Comparison of ENCODE assay signal across 8 mouse cellular contexts in the genomic region with DNA sequence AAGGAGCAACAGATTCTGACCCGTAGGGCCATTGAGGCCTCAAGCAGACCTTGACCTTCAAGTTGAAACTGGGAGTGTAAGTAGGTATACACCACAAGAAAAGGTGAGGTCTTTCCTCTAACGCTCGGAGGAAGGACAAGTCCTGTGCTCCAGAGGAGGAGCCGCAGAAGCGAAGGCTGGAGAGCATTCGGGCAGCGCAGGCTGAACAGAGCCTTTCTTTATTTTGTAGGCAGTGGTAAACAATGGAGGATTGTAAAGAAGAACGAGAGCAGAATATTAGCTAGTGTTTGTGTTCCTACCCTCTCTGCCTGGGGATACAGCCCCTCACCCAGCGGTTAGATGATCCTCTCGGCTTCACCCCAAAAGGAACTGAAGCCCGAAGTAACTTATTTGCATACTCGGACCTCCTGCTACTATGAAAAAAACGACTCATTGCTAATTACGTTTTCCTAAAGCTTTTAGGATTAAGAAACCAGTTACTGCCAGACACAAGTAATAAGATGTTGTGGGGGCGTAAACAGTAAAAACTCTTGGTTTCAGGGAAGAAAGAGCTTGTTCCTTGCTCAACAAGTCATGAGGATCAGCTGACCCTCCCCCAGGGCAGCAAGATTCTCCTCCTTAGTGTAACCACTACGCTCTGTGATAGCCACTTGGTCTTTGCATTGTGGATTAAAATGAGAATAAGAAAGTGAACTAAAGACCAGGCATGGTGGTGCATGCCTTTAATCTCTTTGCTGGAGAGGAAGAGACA. TPM values are rescaled to one million over a fixed set of nuclear protein-coding genes. Genes with fewer than 3 reads are reported as not detected.
DNase-seq lines count a peak whose midpoint lies in the region; ATAC-seq and TF ChIP-seq lines count a peak whose summit lies in the region.

No protein-coding gene starts in this region.

- no peak for ATAC-seq in kidney, postnatal 0 days (replicated peaks; ENCODE audit: low FRiP score, low read depth)
- ATAC-seq in forebrain, postnatal 0 days, result no peak
- ATAC-seq in lung, embryonic 14.5 days (ENCODE audit: insufficient read depth), result no peak
- ATAC-seq in activated CD4-positive, CD25-positive, alpha-beta regulatory T cell, adult 4 months, result no peak

- TF ChIP-seq POLR2A in bone marrow macrophage, adult 2 months (IDR thresholded peaks at IDR 0.05; ENCODE audit: borderline replicate concordance, low read depth, low read length), result no peak
- peak; percentile 45; the same call in 1 of the 2 replicates for TF ChIP-seq POLR2A in testis, adult 2 months (IDR thresholded peaks at IDR 0.05; ENCODE audit: control insufficient read depth, low read depth, low read length)

- H3K27ac ChIP-seq in kidney, postnatal 0 days, result peak overlapping the region; percentile 96
- peak overlapping the region; percentile 72 for H3K27ac ChIP-seq in bone marrow macrophage, adult 2 months (ENCODE audit: insufficient read depth, low read depth, low read length)
- peak overlapping the region; percentile 98; the same call in 1 of the 2 replicates for H3K27ac ChIP-seq in forebrain, postnatal 0 days (ENCODE audit: low read depth, low read length)
- no peak overlapping the region for H3K27ac ChIP-seq in lung, embryonic 14.5 days (ENCODE audit: low read depth)
- peak overlapping the region; percentile 87 for H3K27ac ChIP-seq in testis, adult 2 months (ENCODE audit: control insufficient read depth, insufficient read depth, low read depth, low read length)

- no peaks in the 10 kb centered on the region for H3K27me3 ChIP-seq in kidney, postnatal 0 days (ENCODE audit: insufficient read depth, low read length)
- H3K27me3 ChIP-seq in forebrain, postnatal 0 days (ENCODE audit: insufficient read depth, low read length), result no peaks in the 10 kb centered on the region
- no peaks in the 10 kb centered on the region for H3K27me3 ChIP-seq in lung, embryonic 14.5 days (ENCODE audit: insufficient read depth, low read length)
- H3K27me3 ChIP-seq in testis, adult 2 months (ENCODE audit: control insufficient read depth, insufficient read depth, low read length), result no peaks in the 10 kb centered on the region

- H3K9ac ChIP-seq in kidney, postnatal 0 days (ENCODE audit: low read depth, low read length), result no peak overlapping the region; the same call in 1 of the 2 replicates
- H3K9ac ChIP-seq in forebrain, postnatal 0 days, result no peak overlapping the region
- H3K9ac ChIP-seq in lung, embryonic 14.5 days, result no peak overlapping the region

- no peak for DNase-seq in kidney, postnatal 0 days (ENCODE audit: low spot score)
- no peak for DNase-seq in kidney, postnatal 14 days
- peak; percentile 31 for DNase-seq in forebrain, postnatal 0 days
- no peak for DNase-seq in lung, embryonic 14.5 days
- no peak for DNase-seq in gastrocnemius, postnatal 25 days

- WGBS in kidney, postnatal 0 days, result 43% methylated on average over 16 of the region's 16 CpGs
- WGBS in forebrain, postnatal 0 days, result 12% methylated on average over 16 of the region's 16 CpGs
- WGBS in lung, embryonic 14.5 days, result 41% methylated on average over 16 of the region's 16 CpGs

- H3K4me1 ChIP-seq in kidney, postnatal 0 days (replicated peaks; ENCODE audit: insufficient read depth, low read length), result no peaks in the 10 kb centered on the region
- H3K4me1 ChIP-seq in bone marrow macrophage, adult 2 months (ENCODE audit: control insufficient read depth, insufficient read depth, low read length), result peaks cover 11% of the 10 kb centered on the region
- 0 out of 2 replicates have a peak, but pooled peaks cover 20% of the 10 kb centered on the region for H3K4me1 ChIP-seq in forebrain, postnatal 0 days (ENCODE audit: insufficient read depth)
- H3K4me1 ChIP-seq in lung, embryonic 14.5 days (ENCODE audit: insufficient read depth), result no peaks in the 10 kb centered on the region
- peaks cover 6% of the 10 kb centered on the region for H3K4me1 ChIP-seq in testis, adult 2 months (ENCODE audit: control insufficient read depth, insufficient read depth, low read length)

- no peak overlapping the region for H3K4me3 ChIP-seq in kidney, postnatal 0 days (replicated peaks; ENCODE audit: low read depth, low read length)
- peak overlapping the region; percentile 39 for H3K4me3 ChIP-seq in bone marrow macrophage, adult 2 months (ENCODE audit: insufficient read depth, low read length)
- H3K4me3 ChIP-seq in forebrain, postnatal 0 days (ENCODE audit: low read depth, low read length), result no peak overlapping the region
- no peak overlapping the region for H3K4me3 ChIP-seq in lung, embryonic 14.5 days (ENCODE audit: low read depth, low read length)
- H3K4me3 ChIP-seq in testis, adult 2 months (ENCODE audit: control insufficient read depth, low read depth, low read length), result peak overlapping the region; percentile 79

- no peak overlapping the region for H3K4me2 ChIP-seq in kidney, postnatal 0 days (ENCODE audit: low read length)
- no peak overlapping the region for H3K4me2 ChIP-seq in forebrain, postnatal 0 days (ENCODE audit: low read depth)
- peak overlapping the region; percentile 98 for H3K4me2 ChIP-seq in lung, embryonic 14.5 days

- no peaks in the 10 kb centered on the region for H3K9me3 ChIP-seq in kidney, postnatal 0 days (replicated peaks; ENCODE audit: low read length)
- no peaks in the 10 kb centered on the region for H3K9me3 ChIP-seq in forebrain, postnatal 0 days (ENCODE audit: low read length)
- H3K9me3 ChIP-seq in lung, embryonic 14.5 days (ENCODE audit: low read depth, low read length), result no peaks in the 10 kb centered on the region

- H3K36me3 ChIP-seq in kidney, postnatal 0 days (ENCODE audit: insufficient read depth, low read length), result no peaks in the 10 kb centered on the region
- H3K36me3 ChIP-seq in forebrain, postnatal 0 days (ENCODE audit: insufficient read depth), result no peaks in the 10 kb centered on the region; the same call in 1 of the 2 replicates
- peaks cover 12% of the 10 kb centered on the region; the same call in 1 of the 2 replicates for H3K36me3 ChIP-seq in lung, embryonic 14.5 days (ENCODE audit: insufficient read depth)
- peaks cover 4% of the 10 kb centered on the region; the same call in 1 of the 2 replicates for H3K36me3 ChIP-seq in testis, adult 2 months (ENCODE audit: control insufficient read depth, insufficient read depth, low read length)

- TF ChIP-seq CTCF in kidney, postnatal 0 days (IDR thresholded peaks at IDR 0.05; ENCODE audit: low read depth), result no peak
- TF ChIP-seq CTCF in bone marrow macrophage, adult 2 months (IDR thresholded peaks at IDR 0.05; ENCODE audit: low read depth, low read length), result no peak
- TF ChIP-seq CTCF in forebrain, postnatal 0 days (IDR thresholded peaks at IDR 0.05; ENCODE audit: low read depth), result no peak
- TF ChIP-seq CTCF in lung, embryonic 14.5 days (IDR thresholded peaks at IDR 0.05; ENCODE audit: low read depth), result no peak
- TF ChIP-seq CTCF in testis, adult 2 months (IDR thresholded peaks at IDR 0.05; ENCODE audit: control insufficient read depth, insufficient read depth, insufficient replicate concordance, low read depth, low read length), result no peak

RNA-seq across cellular contexts. Expression of a gene that starts 1.3 kb away (rescaled TPM):
- 27.2 and 29.5 TPM in 2 replicates for polyA plus RNA-seq in kidney, postnatal 0 days (2015; fragmentation: Nextera tagmentation; extraction: Ambion mirVana)
- polyA plus RNA-seq in bone marrow macrophage, adult 2 months (2012; ENCODE audit: insufficient read depth, insufficient read length, missing spikeins), result 36.1 and 37.4 TPM in 2 replicates
- total RNA-seq in forebrain, postnatal 0 days (2014; rRNA removed), result 35.0 and 49.5 TPM in 2 replicates
- 13.9 and 18.7 TPM in 2 replicates for polyA plus RNA-seq in forebrain, postnatal 0 days (2015; fragmentation: Nextera tagmentation; extraction: Ambion mirVana)
- 51.4 and 54.3 TPM in 2 replicates for polyA plus RNA-seq in lung, embryonic 14.5 days (2014; fragmentation: Nextera tagmentation; extraction: Ambion mirVana)
- 11.1 and 11.8 TPM in 2 replicates for polyA plus RNA-seq in testis, adult 2 months (2012; rRNA removed)
- total RNA-seq in gastrocnemius, postnatal 25 days (2021), result 10 to 100 TPM; 14.5 to 17.3 TPM
- 10 to 100 TPM; 21.7 to 22.4 TPM for polyA plus RNA-seq in activated CD4-positive, CD25-positive, alpha-beta regulatory T cell, adult 4 months (2017; shearing (Covaris generic))

RNA-seq across cellular contexts. Expression of a gene that starts 34.4 kb away (rescaled TPM):
- 8.1 and 8.8 TPM in 2 replicates for polyA plus RNA-seq in kidney, postnatal 0 days (2015; fragmentation: Nextera tagmentation; extraction: Ambion mirVana)
- polyA plus RNA-seq in bone marrow macrophage, adult 2 months (2012; ENCODE audit: insufficient read depth, insufficient read length, missing spikeins), result not detected in 2 replicates
- 23.2 and 28.6 TPM in 2 replicates for total RNA-seq in forebrain, postnatal 0 days (2014; rRNA removed)
- 3.4 and 5.7 TPM in 2 replicates for polyA plus RNA-seq in forebrain, postnatal 0 days (2015; fragmentation: Nextera tagmentation; extraction: Ambion mirVana)
- polyA plus RNA-seq in lung, embryonic 14.5 days (2014; fragmentation: Nextera tagmentation; extraction: Ambion mirVana), result 6.7 and 10.2 TPM in 2 replicates
- 97.1 and 110 TPM in 2 replicates for polyA plus RNA-seq in testis, adult 2 months (2012; rRNA removed)
- 10 to 100 TPM; 12.7 to 14.4 TPM for total RNA-seq in gastrocnemius, postnatal 25 days (2021)
- polyA plus RNA-seq in activated CD4-positive, CD25-positive, alpha-beta regulatory T cell, adult 4 months (2017; shearing (Covaris generic)), result under 1 TPM in 1 of 2 experiments, not detected in 1; 0.06 TPM

Comparison
In these comparisons a context has a peak if more than half of its experiments do, and no peak if none do; other contexts are left out.
1. H3K4me3 ChIP-seq: peak in bone marrow macrophage, adult 2 months (single experiment) and testis, adult 2 months (single experiment); none in kidney, postnatal 0 days (single experiment), forebrain, postnatal 0 days (single experiment) and lung, embryonic 14.5 days (single experiment).